Mouse (Mus musculus) midbrain, postnatal 0 days (tissue): ENCODE measurements around the gene Rad52. TPM values are rescaled to one million over a fixed set of nuclear protein-coding genes. Genes with fewer than 3 reads are reported as not detected.

Source experiments
- ATAC-seq: fragments of 200-750 bp; cut with Nextera tagmentation; 2 replicates; pipeline ENCODE4 v1.8.0; 2017; ENCODE audit warnings: moderate number of reproducible peaks, mild to moderate bottlenecking, moderate TSS enrichment, moderate library complexity; ENCODE audit not compliant: low FRiP score
- DNase-seq: peaks from one replicate; pipeline ENCODE4 v3.0.0-alpha.2; 2015; ENCODE audit warnings: low spot score
- H3K27ac ChIP-seq: fragments of 300-500 bp; sonication (generic); 2 replicates; pipeline ENCODE4 v1.5.1; 2014; ENCODE audit warnings: low read depth, mild to moderate bottlenecking, low read length, mixed read lengths
- H3K27me3 ChIP-seq: fragments of 300-500 bp; sonication (generic); 2 replicates; pipeline ENCODE4 v1.6.1; 2014; ENCODE audit warnings: low read length, control low read depth, mixed read lengths; ENCODE audit not compliant: insufficient read depth
- H3K36me3 ChIP-seq: fragments of 300-500 bp; sonication (generic); 2 replicates; pipeline ENCODE4 v1.6.1; 2014; ENCODE audit warnings: low read length, control low read depth, mixed read lengths; ENCODE audit not compliant: insufficient read depth
- H3K4me1 ChIP-seq: fragments of 300-500 bp; sonication (generic); 2 replicates; pipeline ENCODE4 v1.6.1; 2014; ENCODE audit warnings: mild to moderate bottlenecking, control low read depth, antibody characterized with exemption, low read length, mixed read lengths; ENCODE audit not compliant: insufficient read depth
- H3K4me2 ChIP-seq: fragments of 300-500 bp; sonication (generic); 2 replicates; pipeline ENCODE4 v1.6.1; 2014; ENCODE audit warnings: low read depth, mild to moderate bottlenecking, low read length, mixed read lengths; ENCODE audit not compliant: poor library complexity, severe bottlenecking
- H3K4me3 ChIP-seq: fragments of 300-500 bp; sonication (generic); 2 replicates; pipeline ENCODE4 v1.5.1; 2014; ENCODE audit warnings: low read depth, mild to moderate bottlenecking, low read length, moderate library complexity
- H3K9ac ChIP-seq: fragments of 300-500 bp; sonication (generic); replicated peaks from 2 replicates; pipeline ENCODE4 v1.6.1; 2014; ENCODE audit warnings: mild to moderate bottlenecking, low read length, moderate library complexity, mixed read lengths; ENCODE audit not compliant: poor library complexity, severe bottlenecking
- H3K9me3 ChIP-seq: fragments of 300-500 bp; sonication (generic); 2 replicates; pipeline ENCODE4 v1.6.1; 2016; ENCODE audit warnings: low read length, control low read depth
- CTCF ChIP-seq: IDR thresholded peaks from 2 replicates; pipeline ENCODE4 v1.5.1; 2016; ENCODE audit warnings: antibody characterized with exemption, mild to moderate bottlenecking
- WGBS: fragments of 180-500 bp; shearing (Covaris S2); extraction: QIAGEN DNeasy Blood & Tissue Kit; methylation state at CpG from one replicate; pipeline ENCODE4 v1.1.7; 2014; 5-methylcytosine and 5-hydroxymethylcytosine counted together
- polyA plus RNA-seq: library from polyadenylated mRNA; unstranded; fragments of >200 nt; fragmentation: Nextera tagmentation; extraction: Ambion mirVana; gene quantifications from 2 replicates; pipeline ENCODE4 v1.2.1, GENCODE M21; 2015
- total RNA-seq: library from RNA; depleted of rRNA; stranded (reverse); fragments of >200 nt; gene quantifications from 2 replicates; pipeline ENCODE4 v1.2.3, GENCODE M21; 2014

The Rad52 gene
- total and polyA plus RNA-seq, 2 experiments from 2014 or later: 20.0 to 32.8 TPM

DNA sequence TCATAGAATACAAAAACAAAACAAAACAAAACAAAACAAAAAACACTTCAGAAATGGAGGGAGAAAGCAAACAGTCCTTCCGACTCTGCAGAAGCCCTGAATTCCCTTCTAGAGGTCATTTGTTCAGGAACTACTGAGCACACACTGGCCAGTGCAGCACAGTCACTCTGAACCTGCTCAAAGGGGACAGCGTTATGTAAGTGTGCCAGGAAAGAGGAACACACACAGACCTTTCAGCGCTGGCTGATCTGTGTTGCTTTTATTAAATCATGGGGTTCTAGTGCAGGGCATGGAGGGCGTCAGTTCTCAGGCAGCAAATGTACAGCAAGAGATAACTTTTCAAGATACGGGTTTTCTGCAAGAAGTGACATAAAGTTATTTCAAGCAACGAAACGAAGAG, 19.3 kb upstream of the Rad52 start:
- no peaks in the 10 kb centered on the region for H3K9me3 ChIP-seq
- ATAC-seq: no peak
- 80% methylated on average over 7 of the region's 7 CpGs for WGBS

GRCm38 (mm10) chr6:119892711-119893110, 9.8 kb upstream of the Rad52 start:
- H3K27me3 ChIP-seq: no peaks in the 10 kb centered on the region
- no peak overlapping the region for H3K4me3 ChIP-seq

More for the DNA sequence above, 19.3 kb upstream of the Rad52 start:
- no peak for DNase-seq
- Histone ChIP-seq H3K27me3 (no peaks in the 10 kb centered on the region), H3K4me3 (no peak overlapping the region), H3K36me3 (no peaks in the 10 kb centered on the region), H3K27ac (no peak overlapping the region), H3K4me1 (no peaks in the 10 kb centered on the region), H3K9ac (no peak overlapping the region), H3K4me2 (no peak overlapping the region)
- no peak for TF ChIP-seq CTCF

GRCm38 (mm10) chr6:119903081-119903789, 737 bp downstream of the Rad52 start:
- H3K9ac ChIP-seq: peak overlapping the region; percentile 84
- TF ChIP-seq CTCF: no peak
- 22% methylated on average over 15 of the region's 15 CpGs for WGBS
- H3K27ac ChIP-seq: peak overlapping the region; percentile 88
- no peak for DNase-seq
- H3K4me3 ChIP-seq: peak overlapping the region; percentile 96
- ATAC-seq: peak; percentile 29; the same call in 1 of the 2 replicates
- no peaks in the 10 kb centered on the region for H3K27me3 ChIP-seq
- peak overlapping the region; percentile 66 for H3K4me2 ChIP-seq
- no peaks in the 10 kb centered on the region; the same call in 1 of the 2 replicates for H3K4me1 ChIP-seq
- no peaks in the 10 kb centered on the region for H3K9me3 ChIP-seq
- peaks cover 4% of the 10 kb centered on the region; the same call in 1 of the 2 replicates for H3K36me3 ChIP-seq

More at GRCm38 (mm10) chr6:119892711-119893110, 9.8 kb upstream of the Rad52 start:
- no peak for DNase-seq
- ATAC-seq: no peak
- 86% methylated on average over 7 of the region's 7 CpGs for WGBS
- H3K27ac ChIP-seq: no peak overlapping the region
- H3K4me1 ChIP-seq: no peaks in the 10 kb centered on the region
- no peak for TF ChIP-seq CTCF
- no peaks in the 10 kb centered on the region for H3K9me3 ChIP-seq
- no peaks in the 10 kb centered on the region for H3K36me3 ChIP-seq
- H3K9ac ChIP-seq: no peak overlapping the region
- H3K4me2 ChIP-seq: no peak overlapping the region

- WGBS: 85% methylated on average over 5 of the region's 5 CpGs
- H3K4me3 ChIP-seq: no peak overlapping the region
- no peaks in the 10 kb centered on the region for H3K27me3 ChIP-seq
- ATAC-seq (no peak), DNase-seq (no peak)
- H3K9ac ChIP-seq: no peak overlapping the region
- no peak for TF ChIP-seq CTCF
- peaks cover 4% of the 10 kb centered on the region; the same call in 1 of the 2 replicates for H3K36me3 ChIP-seq
- H3K27ac ChIP-seq: no peak overlapping the region
- H3K9me3 ChIP-seq: no peaks in the 10 kb centered on the region
- H3K4me2 ChIP-seq: no peak overlapping the region
- no peaks in the 10 kb centered on the region; the same call in 1 of the 2 replicates for H3K4me1 ChIP-seq
Observed at GRCm38 (mm10) chr6:119905461-119905860, 3.0 kb downstream of the Rad52 start.

DNA sequence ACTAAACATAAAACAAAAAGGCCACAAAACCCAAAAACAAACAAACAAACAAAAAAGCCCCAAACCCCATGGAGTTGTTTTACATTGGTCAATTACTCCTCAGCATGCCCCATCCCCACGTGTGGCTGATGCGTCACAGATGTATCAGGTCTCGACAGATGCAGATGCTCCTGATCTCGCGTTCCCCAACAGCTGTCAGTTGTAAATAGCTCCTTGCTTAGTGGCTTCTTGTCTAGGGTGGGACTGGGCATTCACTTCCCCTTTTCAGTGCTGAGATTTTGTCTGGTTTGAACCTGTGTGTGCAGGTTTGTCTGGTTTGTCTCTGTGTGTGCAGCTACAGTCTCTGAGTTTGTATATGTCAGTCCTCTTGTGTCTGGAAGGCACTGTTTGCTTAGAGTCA, 9.5 kb downstream of the Rad52 start:
- H3K27ac ChIP-seq: no peak overlapping the region
- no peaks in the 10 kb centered on the region for H3K9me3 ChIP-seq
- H3K36me3 ChIP-seq: peaks cover 29% of the 10 kb centered on the region
- no peaks in the 10 kb centered on the region for H3K27me3 ChIP-seq
- H3K4me2 ChIP-seq: no peak overlapping the region
- no peak overlapping the region for H3K4me3 ChIP-seq
- no peak for ATAC-seq
- TF ChIP-seq CTCF: no peak
- no peaks in the 10 kb centered on the region for H3K4me1 ChIP-seq
- no peak overlapping the region for H3K9ac ChIP-seq
- DNase-seq: no peak
- 83% methylated on average over 5 of the region's 5 CpGs for WGBS

- DNase-seq: no peak
- Histone ChIP-seq H3K4me1 (no peaks in the 10 kb centered on the region), H3K27me3 (no peaks in the 10 kb centered on the region), H3K4me2 (no peak overlapping the region), H3K9ac (no peak overlapping the region), H3K27ac (no peak overlapping the region), H3K4me3 (no peak overlapping the region), H3K9me3 (no peaks in the 10 kb centered on the region), H3K36me3 (peaks cover 54% of the 10 kb centered on the region)
- TF ChIP-seq CTCF: no peak
- 91% methylated on average over 5 of the region's 5 CpGs for WGBS
- no peak for ATAC-seq
Observed at GRCm38 (mm10) chr6:119915710-119916109, 13.2 kb downstream of the Rad52 start.
